Mouse (Mus musculus): Measurements from ENCODE around the gene Macrod2.

Macrod2 gene

DNA sequence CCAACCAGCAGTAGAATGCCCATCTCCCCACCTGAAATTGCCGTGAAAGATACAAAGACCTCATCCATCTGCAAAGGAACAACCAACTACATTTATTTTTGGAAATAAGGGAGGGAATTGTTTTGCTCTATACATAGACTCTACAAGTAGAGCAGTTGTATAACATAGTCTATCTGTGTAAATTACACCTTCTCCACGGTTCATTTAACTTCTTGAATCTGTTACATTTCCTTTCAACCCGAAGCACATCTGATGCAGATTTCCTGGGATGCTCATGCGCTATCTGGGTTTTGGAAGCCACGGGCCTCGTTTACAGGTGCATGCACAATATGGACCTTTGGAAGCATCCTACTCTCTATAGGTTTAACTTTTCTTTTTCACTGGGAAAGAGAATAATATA is 175.8 kb downstream of the Macrod2 start:
- no peak for DNase-seq (ENCODE audit: low read depth, low spot score)

DNA sequence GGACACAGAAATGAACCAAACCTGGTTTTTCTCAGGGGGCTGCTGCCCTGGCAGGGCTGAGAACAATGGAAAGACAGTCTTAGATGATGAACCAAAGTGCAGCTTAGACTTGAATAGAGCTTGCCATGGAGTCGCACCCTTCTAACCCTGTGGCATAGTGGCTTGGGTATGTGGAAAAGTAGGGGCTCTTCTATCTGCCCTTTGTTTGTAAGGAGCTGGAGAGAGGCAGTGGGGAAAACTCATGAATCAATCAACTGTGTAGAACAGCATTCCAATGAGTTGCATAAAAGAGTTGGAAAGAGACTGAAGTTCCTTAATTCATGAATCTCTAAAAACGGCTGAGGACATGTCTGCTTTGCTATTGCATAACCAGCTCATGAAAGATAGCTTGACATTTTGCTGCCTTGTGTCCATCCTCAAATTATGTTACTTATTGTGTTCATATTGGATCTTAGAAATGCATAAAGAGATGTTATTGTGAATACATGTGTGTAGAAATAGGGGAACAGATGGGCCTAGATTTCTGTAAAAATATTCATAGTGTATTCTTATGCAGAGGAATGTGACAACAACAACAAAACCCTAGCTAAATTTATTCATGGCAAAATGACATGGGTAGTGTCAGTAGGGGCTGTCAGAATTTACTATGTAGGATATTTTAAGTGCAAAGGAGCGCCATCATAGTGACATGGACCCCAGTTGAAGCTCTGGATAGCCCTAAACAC is 197.6 kb downstream of the Macrod2 start:
- DNase-seq (ENCODE audit: low read depth, low spot score) = no peak

DNA sequence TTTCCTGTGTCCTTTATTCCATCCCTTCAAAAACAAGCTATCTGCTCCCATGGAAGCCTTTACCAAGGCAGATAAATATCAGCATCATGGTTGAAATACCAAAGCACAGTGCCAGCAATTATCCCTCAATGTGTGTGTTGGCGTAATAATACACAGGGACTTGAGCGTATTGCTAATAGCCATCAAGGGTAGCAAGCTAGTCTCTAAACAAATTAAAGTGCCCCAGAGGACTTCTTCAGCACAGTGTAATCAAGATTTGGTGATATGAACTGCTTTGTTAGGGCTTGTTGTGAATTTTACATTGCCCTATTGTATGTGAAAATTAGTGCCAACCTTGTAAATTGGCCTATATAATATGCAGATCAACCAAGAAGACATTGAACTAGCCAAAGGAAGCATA is 201.8 kb downstream of the Macrod2 start:
- no peak for DNase-seq (ENCODE audit: low read depth, low spot score)

GRCm38 (mm10) chr2:140615451-140615850 is 220.3 kb downstream of the Macrod2 start:
- DNase-seq (ENCODE audit: low read depth, low spot score) = no peak

DNA sequence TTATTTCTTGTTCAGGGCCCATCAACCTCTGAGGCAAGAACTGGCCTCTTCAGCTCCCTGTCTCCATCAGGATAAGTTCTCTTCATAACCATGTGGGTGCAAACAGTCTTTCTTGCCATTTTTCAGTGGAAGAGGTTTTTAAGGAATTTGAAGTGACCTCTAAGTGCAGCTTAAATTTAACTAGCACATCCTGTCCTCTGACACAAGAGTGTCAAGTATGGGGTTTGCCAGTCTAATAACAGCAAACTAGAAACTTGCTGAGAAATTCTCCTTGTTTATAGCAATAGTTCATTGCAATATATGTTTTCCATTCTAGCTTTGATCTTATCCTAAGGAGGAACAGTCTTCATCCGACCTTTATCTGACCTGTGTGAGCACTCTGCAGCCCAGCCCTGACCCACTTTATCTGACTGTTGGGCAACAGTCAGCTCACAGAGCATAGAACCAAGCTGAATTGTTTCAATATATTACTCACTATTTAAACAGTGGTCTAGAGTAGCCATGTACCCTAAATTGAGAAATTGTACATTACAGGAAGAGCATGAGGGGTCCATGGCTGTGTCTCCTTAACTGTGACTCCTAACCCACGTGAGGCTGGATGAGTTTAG is 226.7 kb downstream of the Macrod2 start:
- no peak for DNase-seq (ENCODE audit: low read depth, low spot score)

DNA sequence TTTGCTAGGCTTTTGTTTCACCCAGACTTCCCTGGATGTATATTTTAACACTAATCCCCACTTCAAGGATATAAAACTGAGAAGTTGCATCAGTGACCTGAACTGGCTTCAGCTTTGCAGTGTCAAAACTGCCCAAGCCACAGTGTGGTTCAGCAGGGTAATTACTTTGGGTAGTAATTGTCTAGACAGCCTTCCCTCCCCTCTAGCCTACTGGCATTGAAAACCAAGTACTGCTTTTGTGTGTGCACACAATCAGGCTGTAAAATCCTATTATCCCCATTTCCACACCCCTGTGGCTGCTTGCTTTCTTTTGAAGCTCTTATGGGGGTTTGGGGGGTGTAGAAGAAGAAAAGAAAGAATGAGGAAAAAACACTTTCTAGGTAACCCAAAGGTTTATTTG is 258.4 kb downstream of the Macrod2 start:
- DNase-seq (ENCODE audit: low read depth, low spot score) = no peak

GRCm38 (mm10) chr2:140653978-140654377 is 258.9 kb downstream of the Macrod2 start:
- DNase-seq (ENCODE audit: low read depth, low spot score) = no peak

DNA sequence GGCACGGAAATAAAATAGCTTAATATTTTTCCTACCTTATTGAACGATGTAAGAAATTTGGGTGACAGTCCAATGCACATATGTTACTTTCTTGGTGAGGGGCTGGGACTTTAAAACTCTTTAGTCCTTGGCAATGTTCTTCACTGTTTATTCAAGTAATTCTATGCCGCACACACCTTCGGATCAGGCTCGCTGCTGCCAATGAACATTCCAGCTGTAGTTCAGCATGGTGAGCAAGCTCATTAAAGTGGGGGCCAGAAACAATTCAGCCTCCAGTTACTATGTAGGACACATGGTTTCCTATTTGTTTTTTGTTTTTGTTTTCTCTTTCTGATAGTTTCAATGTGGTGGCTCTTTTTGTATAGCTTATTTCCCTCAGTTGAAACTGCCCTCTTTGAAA is 267.6 kb downstream of the Macrod2 start:
- DNase-seq (ENCODE audit: low read depth, low spot score) = no peak

DNA sequence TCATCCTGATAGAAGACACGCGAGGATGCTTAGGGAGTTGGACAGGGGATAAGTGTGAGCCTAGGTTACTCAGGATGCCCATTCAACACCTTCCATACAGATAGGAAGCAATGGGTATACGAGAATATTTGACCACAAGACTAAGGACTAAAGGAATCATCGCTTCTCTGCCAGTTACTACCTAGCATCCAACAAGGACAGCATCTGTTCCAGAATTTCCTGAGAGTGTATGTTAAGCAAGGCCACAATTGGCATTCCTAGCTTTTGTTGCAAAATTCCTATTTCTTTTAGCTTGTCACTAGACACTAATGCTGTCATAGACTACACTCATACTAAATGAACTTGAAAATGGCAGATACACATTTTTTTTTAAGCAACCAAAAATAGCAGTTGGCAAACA is 269.3 kb downstream of the Macrod2 start:
- DNase-seq (ENCODE audit: low read depth, low spot score) = no peak

GRCm38 (mm10) chr2:140666846-140667245 is 271.7 kb downstream of the Macrod2 start:
- no peak for DNase-seq (ENCODE audit: low read depth, low spot score)

- no peak for DNase-seq (ENCODE audit: low read depth, low spot score)
These were observed 272.3 kb downstream of the Macrod2 start for GRCm38 (mm10) chr2:140667261-140668047.

- peak; percentile 74 for DNase-seq (ENCODE audit: low read depth, low spot score)
These were observed 273.2 kb downstream of the Macrod2 start for GRCm38 (mm10) chr2:140668311-140668710.

GRCm38 (mm10) chr2:140669081-140669480 is 274.0 kb downstream of the Macrod2 start:
- no peak for DNase-seq (ENCODE audit: low read depth, low spot score)

DNA sequence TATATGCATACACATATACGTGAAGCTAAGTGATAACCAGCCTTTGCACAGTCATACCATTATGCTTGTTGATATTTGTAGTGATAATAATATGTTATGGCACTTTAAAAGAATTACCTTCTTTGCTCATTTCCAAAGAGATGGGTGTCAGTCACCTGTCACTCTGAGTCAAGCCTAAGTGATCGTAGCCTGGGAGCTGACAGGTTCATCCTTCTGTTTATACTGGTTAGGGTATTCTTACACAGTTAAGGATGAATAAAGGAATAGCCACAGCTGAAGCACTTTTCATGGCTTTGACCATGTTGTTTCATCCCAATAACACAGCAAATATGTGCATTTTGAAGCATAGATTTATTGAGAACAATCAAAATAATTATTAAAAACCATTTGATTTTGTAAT is 274.7 kb downstream of the Macrod2 start:
- no peak for DNase-seq (ENCODE audit: low read depth, low spot score)

GRCm38 (mm10) chr2:140670457-140670856 is 275.3 kb downstream of the Macrod2 start:
- no peak for DNase-seq (ENCODE audit: low read depth, low spot score)

GRCm38 (mm10) chr2:140670963-140671702 is 276.0 kb downstream of the Macrod2 start, which contains the start of gene Flrt3:
Flrt3 (minus strand) TSS chr2:140671469.
- DNase-seq (ENCODE audit: low read depth, low spot score) = peak; percentile 90

- no peak for DNase-seq (ENCODE audit: low read depth, low spot score)
These were observed 278.4 kb downstream of the Macrod2 start for GRCm38 (mm10) chr2:140673466-140673865.

DNA sequence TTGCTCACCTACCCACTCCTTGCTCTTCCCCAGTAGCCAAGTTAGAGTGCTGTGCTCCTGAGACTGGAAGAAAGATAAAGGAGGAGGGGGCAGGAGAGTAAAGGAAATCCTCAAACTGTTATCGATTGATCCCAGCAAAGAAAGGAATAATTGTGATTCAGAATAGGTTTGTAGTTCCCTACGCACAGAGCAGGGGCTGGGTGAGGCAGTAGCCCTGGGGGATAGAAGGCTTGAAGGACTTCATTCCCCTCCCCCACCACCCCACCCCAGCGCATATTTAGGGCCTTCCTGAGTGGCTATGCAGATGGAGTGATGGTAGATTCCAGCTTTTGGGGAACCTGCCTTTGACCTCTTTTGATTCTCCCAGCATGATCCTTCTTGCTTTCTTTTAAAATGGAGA is 281.6 kb downstream of the Macrod2 start:
- DNase-seq (ENCODE audit: low read depth, low spot score) = no peak

DNA sequence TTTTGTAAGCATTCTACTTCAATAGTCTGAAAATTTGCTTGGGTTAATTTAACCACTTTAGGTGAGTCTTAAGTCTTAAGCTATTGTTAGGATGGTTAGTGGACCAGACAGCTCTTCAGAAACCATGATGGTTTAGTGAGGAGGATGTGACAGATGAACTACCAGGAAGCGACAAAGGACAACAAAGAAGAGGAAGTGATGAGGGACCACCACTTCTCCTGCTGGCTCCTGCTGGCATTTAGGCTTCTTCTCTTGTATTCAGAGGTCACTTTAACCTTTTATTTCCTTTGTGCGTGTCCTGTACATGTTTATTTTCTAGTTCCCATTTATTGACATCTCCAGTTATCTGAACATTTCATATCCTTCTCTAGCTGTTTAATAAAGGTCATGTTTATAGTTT is 295.8 kb downstream of the Macrod2 start:
- DNase-seq (ENCODE audit: low read depth, low spot score) = no peak

DNA sequence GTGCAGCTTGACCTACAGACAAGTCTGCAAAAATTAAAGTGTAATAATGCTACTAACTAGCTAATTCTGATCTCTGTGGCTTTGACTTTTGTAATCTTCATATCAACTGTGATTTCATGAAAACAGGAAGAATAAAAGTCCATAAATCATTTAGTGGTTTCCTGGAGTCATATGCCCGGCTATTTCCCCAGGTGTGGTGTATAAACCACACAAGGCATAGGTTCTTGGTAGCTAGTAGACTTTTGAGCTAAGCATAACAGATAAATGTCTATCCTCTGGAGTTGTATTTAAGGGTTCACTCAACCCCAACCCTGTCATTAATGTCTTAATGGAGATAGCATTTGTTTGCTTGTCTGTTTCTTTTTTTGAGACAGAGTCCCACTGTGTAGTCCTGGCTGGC is 296.3 kb downstream of the Macrod2 start:
- no peak for DNase-seq (ENCODE audit: low read depth, low spot score)

- no peak for DNase-seq (ENCODE audit: low read depth, low spot score)
These were observed 297.4 kb downstream of the Macrod2 start for GRCm38 (mm10) chr2:140692461-140692860.

GRCm38 (mm10) chr2:140693845-140694244 is 298.7 kb downstream of the Macrod2 start:
- no peak for DNase-seq (ENCODE audit: low read depth, low spot score)

Measured in embryo, embryonic 11.5 days (tissue).